Mouse (Mus musculus) left cerebral cortex, postnatal 14 days (tissue): ENCODE measurements around the gene Serpina3g. TPM values are rescaled to one million over a fixed set of nuclear protein-coding genes. Genes with fewer than 3 reads are reported as not detected.
"Not testable (repeated sequence)": the region's sequence is repeated elsewhere in the genome, so short reads cannot be mapped to it uniquely, and the experiment has no call there.

Experiments used
- DNase-seq, 2 experiments: peaks; one replicate each; pipeline ENCODE4 v3.0.0; 2021 to 2022; ENCODE audit warnings: low spot score in 2 of 2, mixed read lengths in 1 of 2
- intact Hi-C: fragments of 180-260 bp; cut with DNase I; formaldehyde crosslinking; loops from one replicate; pipeline ENCODE4 v1.15.1; 2025
- long read RNA-seq, 2 experiments: library from polyadenylated mRNA; stranded (forward); transcript quantifications; one replicate each; pipeline ENCODE4 v2.0.0; 2021
- total RNA-seq, 2 experiments: library from RNA; stranded (reverse); gene quantifications; 2 replicates each; pipeline ENCODE4 v1.2.3; 2021

Serpina3g gene
- total RNA-seq = under 1 TPM; 0.26 to 0.27 TPM
- long read RNA-seq, experiment 1 = 0 reads
- long read RNA-seq, experiment 2 = 0 reads

DNA sequence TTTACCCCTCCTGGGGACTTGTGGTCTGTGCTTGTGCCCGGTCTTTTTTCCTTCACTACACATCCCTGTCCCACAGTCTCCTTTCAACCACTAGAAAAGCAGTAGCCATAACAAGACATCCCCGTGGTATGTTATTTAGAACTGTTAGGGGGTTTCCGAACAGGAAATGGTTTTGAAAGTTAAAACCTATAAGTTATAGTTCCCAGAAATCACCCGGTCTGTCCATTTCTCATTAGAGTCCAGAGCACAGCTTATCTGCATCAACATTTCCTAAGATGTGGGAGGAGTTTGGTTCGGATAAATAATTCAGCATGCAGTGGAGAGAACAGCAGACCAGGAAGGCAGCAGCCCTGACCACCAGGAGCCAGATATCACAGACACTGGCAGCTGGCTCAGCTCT is at the start of gene Serpina3g:
Gene Serpina3g, plus strand, starts transcription at position 331 of the 400 bp plus-strand sequence.
- intact Hi-C loops = no loop called here
- DNase-seq = no peak

DNA sequence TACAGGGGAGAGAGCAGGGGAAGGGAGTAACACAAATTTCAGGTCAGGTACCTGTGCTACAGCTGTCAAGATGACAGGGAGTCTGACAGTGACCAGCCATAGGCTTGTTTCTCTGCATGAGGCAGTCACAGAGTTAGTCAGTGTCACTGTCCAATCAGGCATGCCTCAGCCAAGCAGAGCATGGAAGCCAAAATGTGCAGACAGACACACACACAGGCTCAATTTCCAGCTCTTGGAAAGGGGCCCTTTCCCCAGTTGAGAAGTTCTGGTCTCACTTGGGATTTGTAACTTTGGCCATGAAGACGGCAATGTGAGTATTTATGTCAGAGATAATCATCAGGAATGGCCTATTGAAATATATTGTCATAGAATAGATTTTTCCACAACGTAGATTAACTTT is 46.8 kb upstream of the Serpina3g start:
- intact Hi-C loops = no loop called here

DNA sequence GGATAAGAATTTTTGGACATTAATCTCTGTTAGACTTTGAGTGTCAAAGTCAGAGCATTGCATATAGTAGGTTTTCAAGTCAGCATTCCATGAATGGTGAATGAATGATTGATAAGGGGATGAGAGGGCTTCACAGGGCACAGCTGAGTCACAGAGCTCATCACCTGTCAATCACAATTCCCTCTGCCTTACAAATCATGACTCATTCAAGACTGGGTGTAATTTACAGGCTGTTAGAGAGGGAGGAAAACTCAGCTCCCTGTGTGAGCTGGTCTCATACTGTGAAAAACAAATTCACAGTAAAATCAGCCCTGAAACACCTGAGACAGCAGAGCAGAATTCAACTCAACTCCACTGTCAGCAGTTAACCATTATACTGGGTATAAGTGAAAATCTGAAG is 45.2 kb upstream of the Serpina3g start:
- DNase-seq = no peak
- intact Hi-C loops = no loop called here

More for the DNA sequence above, 46.8 kb upstream of the Serpina3g start:
- DNase-seq = no peak

DNA sequence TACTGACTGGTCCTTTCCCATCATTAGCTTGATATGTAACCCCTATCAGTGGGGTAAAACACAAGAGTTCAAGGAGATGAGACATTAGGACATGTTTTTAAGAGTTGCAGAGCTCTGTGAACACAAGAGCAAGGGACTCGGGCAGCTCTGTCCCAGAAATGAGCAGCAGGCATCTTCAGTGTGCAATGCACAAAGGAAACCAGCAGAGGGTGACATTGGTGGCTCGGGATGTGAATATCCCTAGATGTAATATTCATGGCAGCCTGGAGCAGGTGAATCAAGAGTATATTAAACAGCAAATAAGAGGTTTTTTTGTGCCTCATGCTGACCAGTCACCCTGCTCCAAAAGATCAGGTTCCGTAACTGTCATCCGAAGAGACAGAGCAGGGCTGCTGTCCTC is 26.9 kb upstream of the Serpina3g start:
- peak in 1 of 2 experiments; percentile 13 for DNase-seq
- intact Hi-C loops = no loop called here

DNA sequence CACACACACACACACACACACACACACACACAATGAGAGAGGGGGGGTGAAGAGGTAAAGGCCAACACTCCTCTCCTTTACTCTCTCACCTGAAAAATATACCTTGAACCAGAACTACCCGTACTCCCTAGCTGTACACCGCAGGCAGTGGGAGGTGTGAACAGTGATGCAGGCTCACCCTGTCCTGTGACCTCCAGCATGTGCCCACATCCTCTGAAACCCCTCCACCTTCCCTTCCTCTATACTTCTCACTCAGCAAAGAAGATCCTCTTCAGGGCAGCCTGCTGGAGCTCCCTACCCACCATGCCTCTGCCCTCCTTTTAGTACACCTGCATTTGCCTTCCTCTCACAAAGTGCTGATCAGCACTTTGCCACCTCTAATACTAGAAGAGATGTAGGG is 26.2 kb upstream of the Serpina3g start:
- no peak for DNase-seq
- intact Hi-C loops = no loop called here

DNA sequence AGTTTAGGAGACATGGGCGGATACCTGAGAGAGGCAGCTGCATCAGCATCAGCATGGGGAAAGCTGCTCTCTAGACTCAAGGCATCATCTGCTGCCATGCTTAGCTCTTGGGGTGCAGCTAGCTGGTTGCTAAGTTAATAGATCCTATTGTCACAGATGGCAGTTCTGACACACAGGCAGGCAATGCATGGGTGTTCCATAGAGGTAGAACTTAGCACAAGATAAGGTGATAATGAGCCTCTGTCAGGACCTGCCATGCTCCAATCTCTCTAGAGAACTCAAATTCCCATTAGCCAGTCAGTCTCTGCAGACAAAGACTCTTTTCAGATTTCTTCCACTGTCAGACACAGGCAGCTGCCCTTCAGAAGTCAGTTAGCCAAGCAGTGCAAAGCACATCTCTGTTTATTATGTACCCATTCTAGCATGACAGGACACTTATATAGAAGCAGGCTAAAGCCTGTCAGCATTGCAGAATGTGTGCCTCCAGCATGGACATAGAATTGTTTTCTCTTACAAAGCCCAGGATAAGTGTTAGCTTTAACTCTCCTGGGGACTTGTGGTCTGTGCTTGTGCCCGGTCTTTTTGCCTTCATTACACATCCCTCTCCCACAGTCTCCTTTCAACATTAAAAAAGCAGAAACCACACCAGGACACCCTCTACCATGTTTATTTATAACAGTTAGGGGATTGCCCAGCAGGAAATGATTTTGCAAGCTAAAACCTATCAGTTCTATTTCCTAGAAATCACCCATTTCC is 22.2 kb upstream of the Serpina3g start:
- intact Hi-C loops = no loop called here
- DNase-seq = no peak

DNA sequence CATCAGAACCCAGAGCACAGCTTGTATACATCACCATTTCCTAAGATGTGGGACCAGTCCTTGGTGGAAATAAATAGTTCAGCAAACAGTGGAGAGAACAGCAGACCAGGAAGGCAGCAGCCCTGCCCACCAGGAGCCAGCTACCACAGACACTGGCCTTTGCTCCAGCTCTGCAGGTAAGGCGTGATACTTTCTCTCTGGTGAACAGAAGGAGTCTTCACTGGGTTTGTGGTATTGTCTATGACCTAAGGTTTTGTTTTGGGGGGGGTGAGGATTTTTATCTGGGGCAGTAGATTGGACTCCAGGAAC is 21.6 kb upstream of the Serpina3g start, which contains the start of gene Serpina3f:
Gene Serpina3f, plus strand, starts transcription at position 100 of the 309 bp plus-strand sequence.
- intact Hi-C loops = no loop called here

DNA sequence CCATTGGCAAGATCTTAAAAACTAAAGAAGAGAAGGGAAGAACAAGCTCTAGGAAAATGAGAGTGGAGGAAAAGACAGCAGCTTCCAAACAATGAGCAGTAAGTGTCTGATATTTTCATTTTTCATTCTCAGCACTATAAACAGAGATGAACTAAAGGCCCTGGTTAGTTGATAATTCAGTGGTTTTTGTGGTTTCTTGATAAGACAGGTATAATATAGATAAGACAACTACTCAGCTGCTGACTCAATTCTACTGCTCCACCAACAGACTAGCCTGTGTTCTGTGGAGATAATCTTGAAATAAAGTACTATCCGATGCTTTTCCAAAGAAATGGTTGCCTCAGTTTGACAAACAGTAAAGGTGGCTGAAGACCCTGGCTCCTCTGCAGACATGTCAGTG is 20.8 kb upstream of the Serpina3g start:
- DNase-seq = no peak
- intact Hi-C loops = no loop called here

More for the DNA sequence above, 21.6 kb upstream of the Serpina3g start, which contains the start of gene Serpina3f:
- DNase-seq = no peak

DNA sequence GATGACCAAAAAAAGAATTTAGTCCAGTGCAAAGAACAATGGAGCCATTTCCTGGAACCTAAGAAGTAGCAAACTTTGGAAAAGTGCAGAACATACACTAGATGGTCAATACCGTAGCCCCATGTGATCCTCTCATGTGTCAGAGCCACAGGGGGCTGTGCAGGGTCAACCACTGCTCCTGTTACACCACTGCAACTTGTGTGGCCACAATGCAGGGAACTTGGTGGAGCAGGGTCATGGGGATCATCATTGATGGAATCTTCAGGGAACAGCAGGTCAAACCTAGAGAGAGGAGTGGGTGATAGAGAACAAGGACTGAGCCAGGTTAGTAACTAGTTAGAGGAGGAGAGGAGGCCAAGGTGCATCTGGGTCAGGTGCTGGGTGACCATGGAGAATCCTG is 14.4 kb upstream of the Serpina3g start:
- no peak for DNase-seq
- intact Hi-C loops = no loop called here

DNA sequence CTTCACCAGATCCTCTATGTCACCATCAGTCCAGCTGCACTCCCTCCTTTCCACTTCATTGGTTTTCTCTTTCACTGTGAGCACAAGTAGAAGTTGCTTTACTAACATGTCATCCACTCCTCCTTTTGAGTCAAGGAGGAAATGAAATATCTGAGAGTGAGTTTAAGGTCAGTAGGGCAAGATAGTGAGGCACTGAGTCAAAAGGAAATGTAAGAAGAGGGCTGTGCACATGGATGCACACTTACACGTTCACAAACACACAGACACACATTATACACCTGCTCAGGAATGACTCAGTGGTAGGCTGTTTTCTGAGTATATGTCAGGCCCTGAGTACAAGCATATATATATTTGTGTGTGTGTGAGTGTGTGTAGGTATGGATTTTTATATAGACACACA is 12.4 kb upstream of the Serpina3g start:
- intact Hi-C loops = no loop called here
- no peak for DNase-seq

DNA sequence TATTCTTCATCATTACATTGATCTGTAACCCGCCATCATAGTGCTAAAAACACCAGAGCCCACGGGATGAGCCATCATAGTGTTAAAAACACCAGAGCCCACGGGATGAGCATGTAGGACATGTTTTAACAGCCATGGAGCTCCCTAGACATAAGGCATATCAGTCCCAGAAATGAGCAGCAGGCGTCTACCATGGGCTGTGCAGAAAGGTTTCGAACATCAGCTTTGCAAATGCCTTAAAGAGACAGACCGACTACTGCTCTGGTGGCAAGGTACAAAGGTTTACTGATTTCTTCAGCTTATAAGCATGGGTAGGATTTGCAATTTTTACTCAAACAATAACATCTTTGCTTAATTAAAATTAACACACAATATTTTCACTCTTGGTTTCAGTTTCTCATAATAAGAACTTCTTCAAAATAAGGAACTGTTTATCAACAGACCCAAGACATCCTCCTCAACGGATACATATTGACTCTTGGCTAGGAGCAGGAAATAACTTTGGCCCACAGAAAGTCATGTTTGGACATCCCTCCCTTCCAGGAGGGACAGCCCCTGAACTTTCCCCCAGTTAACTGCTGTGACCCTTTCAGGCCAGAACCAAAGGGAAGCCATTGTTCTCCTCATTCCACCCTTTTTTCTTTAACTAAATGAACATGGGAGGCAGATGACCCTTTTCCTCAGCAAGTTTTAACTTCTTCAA is 11.3 kb upstream of the Serpina3g start:
- no peak for DNase-seq
- intact Hi-C loops = no loop called here

DNA sequence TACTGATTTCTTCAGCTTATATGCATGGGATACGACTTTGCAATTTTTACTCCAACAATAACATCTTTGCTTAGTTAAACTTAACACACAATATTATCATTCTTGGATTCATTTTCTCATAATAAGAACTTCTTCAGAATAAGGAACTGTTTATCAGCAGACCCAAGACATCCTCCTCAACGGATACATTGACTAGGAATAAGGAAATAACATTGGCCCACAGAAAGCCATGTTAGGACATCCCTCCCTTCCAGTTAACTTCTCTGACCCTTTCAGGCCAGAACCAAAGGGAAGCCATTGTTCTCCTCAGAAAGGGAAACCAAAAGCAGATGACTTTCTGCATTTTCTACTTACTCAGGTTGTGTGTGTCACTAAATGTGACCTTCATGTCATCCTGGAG is 5.3 kb upstream of the Serpina3g start:
- no peak for DNase-seq
- intact Hi-C loops = no loop called here

DNA sequence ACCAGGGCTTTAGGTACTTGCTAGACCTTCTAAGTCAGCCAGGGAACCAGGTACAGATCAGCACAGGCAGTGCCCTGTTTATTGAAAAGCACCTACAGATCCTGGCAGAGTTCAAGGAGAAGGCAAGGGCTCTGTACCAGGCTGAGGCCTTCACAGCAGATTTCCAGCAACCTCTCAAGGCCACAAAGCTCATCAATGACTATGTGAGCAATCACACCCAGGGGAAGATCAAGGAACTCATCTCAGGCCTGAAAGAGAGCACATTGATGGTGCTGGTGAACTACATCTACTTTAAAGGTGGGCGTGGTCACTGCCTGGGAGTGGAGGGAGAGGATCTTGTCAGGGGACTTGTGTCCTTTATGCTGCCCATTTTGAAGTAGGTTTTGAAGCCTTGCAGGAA is 2.0 kb downstream of the Serpina3g start:
- intact Hi-C loops, DNase-seq: not testable (repeated sequence)

DNA sequence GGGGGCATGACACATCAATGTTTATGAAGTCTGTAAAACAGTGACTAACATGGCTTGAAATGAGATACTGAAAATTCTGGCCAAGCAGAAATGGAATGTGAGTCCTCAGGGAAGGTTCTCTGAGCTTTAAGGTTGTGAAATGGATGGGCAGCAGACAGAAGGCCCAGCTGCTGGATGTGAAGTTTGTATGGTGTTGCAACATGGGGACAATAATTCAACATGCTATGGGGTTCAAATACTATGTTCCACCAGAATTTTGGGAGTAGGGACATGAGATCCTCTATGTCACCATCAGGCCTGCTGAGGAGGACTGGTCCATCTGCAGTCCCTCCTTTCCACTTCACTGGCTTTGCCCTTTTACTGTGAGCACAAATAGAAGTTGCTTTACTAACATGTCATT is 7.3 kb downstream of the Serpina3g start:
- no peak for DNase-seq
- intact Hi-C loops = no loop called here

DNA sequence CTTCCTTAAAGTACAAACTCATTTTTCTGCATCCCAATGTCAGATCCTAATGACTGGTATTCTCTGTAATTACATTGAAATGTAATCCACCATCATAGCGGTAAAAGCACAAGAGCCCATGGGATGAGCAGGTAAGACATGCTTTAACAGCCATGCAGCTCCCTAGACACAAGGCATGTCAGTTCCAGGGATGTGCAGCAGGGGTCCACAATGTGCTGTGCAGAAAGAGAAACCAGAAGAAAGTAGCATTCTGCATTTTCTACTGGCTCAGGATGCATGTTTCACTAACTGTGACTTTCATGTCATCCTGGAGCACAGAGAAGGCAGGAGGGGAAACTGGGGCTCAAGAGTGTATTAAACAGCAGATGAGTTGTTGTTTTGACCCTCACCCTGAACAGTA is 9.0 kb downstream of the Serpina3g start:
- intact Hi-C loops = loop anchor here (5.0 kb wide), 1 partner anchor 172 kb away; no protein-coding TSS in a partner anchor
- peak; percentile 58 to 60 for DNase-seq

DNA sequence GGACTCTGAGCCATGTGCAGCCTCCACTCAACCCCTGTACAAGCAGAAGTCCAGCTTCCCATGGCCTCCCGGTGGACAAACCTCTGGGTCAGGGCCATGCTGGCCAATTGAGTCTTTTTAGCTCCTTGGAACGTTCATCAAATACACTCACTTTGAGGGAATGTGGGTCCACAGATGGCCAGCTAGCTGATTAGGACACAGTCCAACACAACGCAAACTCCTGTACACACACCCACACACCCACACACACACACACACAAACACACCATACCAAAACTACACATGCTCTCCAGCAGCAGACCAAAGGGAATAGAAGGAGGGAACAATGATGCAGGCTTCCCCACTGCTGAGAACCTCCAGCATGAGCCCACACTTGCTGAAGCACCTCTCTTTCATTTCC is 9.6 kb downstream of the Serpina3g start:
- peak; percentile 28 to 32 for DNase-seq
- intact Hi-C loops = loop anchor here (5.0 kb wide), 1 partner anchor 172 kb away; no protein-coding TSS in a partner anchor

DNA sequence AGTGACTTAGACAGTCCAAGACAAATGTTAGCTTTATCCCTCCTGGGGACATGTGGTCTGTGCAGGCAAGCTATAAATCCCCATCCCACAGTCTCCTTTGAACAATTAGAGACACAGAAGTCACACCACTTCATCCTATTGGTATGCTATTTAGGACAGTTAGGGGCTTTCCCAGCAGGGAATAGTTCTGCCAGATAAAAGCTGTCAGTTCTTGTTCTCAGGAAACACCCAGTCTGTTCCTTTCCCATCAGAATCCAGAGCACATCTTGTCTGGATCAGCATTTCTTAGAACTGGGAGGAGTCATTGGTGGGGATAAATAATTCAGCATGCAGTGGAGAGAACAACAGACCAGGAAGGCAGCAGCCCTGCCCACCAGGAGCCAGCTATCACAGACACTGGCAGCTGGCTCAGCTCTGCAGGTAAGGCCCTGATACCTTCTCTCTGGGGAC is 11.5 kb downstream of the Serpina3g start:
- no peak for DNase-seq
- intact Hi-C loops = loop anchor here (5.0 kb wide), 1 partner anchor 170 kb away; no protein-coding TSS in a partner anchor

DNA sequence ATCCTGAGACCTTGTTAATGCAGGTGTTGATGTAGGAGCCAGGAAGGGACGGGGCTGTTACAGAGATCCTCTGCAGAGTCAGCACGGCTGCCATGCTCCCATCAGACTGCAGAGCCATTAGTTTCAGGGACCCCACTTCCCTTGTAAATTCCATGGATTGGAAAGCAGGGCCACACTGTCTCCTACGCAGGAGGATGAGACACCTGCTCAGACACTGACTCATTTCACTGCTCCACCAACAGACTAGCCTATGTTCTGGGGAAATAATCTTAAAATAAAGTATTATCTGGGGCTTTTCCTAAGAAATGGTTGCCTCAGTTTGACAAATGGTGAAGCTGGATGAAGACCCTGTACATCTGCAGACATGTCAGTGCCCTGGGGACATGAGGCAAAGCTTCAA is 12.2 kb downstream of the Serpina3g start:
- intact Hi-C loops = loop anchor here (5.0 kb wide), 1 partner anchor 169 kb away; no protein-coding TSS in a partner anchor
- no peak for DNase-seq

DNA sequence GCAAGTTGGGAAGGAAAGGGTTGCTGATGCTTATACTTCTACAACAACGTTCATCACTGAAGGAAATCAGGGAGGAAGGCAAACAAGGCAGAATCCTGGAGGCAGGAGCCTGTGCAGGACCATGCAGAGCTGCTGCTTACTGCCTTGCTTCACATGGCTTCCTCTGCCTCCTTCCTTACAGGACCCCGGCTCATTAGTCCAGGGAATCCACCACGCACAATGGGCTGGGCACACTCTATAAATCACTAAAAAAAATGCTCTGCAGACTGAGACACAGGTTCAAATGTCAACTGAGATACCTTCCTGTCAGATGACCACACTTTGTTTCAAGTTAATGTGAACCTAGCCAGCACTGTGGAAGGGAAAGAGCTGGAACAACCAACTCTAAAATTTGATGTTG is 25.0 kb downstream of the Serpina3g start:
- DNase-seq = no peak
- intact Hi-C loops = no loop called here

DNA sequence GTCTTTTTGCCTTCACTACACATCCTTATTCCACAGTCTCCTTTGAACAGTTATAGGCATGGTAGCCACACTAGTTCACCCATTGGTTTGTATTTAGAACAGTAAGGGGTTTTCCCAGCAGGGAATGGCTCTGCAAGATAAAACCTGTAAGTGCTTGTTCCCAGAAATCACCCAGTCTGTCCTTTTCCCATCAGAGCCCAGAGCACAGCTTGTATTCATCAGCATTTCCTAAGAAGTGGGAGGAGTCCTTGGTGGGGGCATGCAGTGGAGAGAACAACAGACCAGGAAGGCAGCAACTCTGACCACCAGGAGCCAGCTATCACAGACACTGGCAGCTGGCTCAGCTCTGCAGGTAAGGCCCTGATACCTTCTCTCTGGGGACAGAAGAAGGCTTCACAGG is 26.8 kb downstream of the Serpina3g start, which contains the start of gene Serpina3i:
Gene Serpina3i, plus strand, starts transcription at position 260 of the 400 bp plus-strand sequence.
- intact Hi-C loops = no loop called here

More for the DNA sequence above, 26.8 kb downstream of the Serpina3g start, which contains the start of gene Serpina3i:
- no peak for DNase-seq
